Comparison of ENCODE assay signal across 21 mouse cellular contexts in the genomic region with DNA sequence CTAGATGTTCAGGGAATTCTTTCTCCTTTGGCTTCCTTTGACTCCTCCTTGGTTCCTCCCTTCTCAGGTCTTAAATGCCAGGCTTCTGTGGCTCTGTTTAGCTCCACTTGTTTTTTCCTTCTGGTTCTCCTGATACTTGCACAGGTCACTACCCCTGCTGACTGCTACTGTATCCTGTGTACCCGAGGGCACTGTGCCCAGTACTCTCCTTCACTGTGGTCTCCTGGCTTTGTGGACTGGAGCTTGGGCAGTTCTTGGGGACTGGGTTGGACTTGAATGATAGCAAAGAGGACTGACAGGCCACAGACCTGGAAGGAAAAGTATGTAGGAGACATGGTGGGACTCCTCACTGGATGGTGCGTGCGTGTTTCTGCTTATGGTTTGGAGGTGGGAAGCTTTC.
"Had no signal": no experiment of that assay in that cellular context is flagged by ENCODE, and none has a peak within 500 bp of the region (broad histone marks: within the 10 kb centered on the region; RNA-seq: fewer than 3 reads in every experiment).

No protein-coding gene starts in this region.

- H3K4me1 ChIP-seq: kidney, embryonic 15.5 days; limb, embryonic 12.5 days; limb, embryonic 15.5 days; midbrain, embryonic 12.5 days; midbrain, embryonic 15.5 days; neural tube, embryonic 12.5 days; neural tube, embryonic 15.5 days had no signal

- H3K27me3 ChIP-seq: kidney, embryonic 15.5 days; limb, embryonic 15.5 days; midbrain, embryonic 12.5 days; midbrain, embryonic 15.5 days; neural tube, embryonic 12.5 days; neural tube, embryonic 15.5 days had no signal

- H3K4me3 ChIP-seq: kidney, embryonic 15.5 days; limb, embryonic 12.5 days; limb, embryonic 15.5 days; midbrain, embryonic 12.5 days; midbrain, embryonic 15.5 days; neural tube, embryonic 12.5 days; neural tube, embryonic 15.5 days had no signal

- DNase-seq: kidney, postnatal 10 days; kidney, postnatal 36 days; left cerebral cortex, postnatal 4 days; liver, postnatal 0 days; lung, embryonic 14.5 days; right cerebral cortex, adult 18-20 months; right cerebral cortex, postnatal 14 days; right cerebral cortex, postnatal 4 days; thymus, adult 2 months; thymus, postnatal 14 days; thymus, postnatal 4 days had no signal

- H3K27ac ChIP-seq: kidney, embryonic 15.5 days; limb, embryonic 12.5 days; limb, embryonic 15.5 days; liver, embryonic 14.5 days; macrophage; midbrain, embryonic 12.5 days; midbrain, embryonic 15.5 days; neural tube, embryonic 12.5 days; neural tube, embryonic 15.5 days; stomach, postnatal 0 days had no signal
